Mouse (Mus musculus) spleen, adult 2 months (tissue): ENCODE data around the gene Ece1.

ENCODE experiments used
- CTCF ChIP-seq: fragments of 200-500 bp; IDR thresholded peaks from 2 replicates; pipeline ENCODE4 v1.5.1; 2011; ENCODE audit warnings: mild to moderate bottlenecking, inconsistent platforms; ENCODE audit not compliant: insufficient read depth, insufficient read length, insufficient replicate concordance; ENCODE audit errors: extremely low read depth
- POLR2A ChIP-seq: fragments of 200-500 bp; IDR thresholded peaks from 2 replicates; pipeline ENCODE4 v1.6.1; 2011; ENCODE audit warnings: low read depth, low read length, inconsistent platforms

GRCm38 (mm10) chr4:137960757-137961156 is 98.7 kb downstream of the Ece1 start:
- TF ChIP-seq CTCF = no peak
- TF ChIP-seq POLR2A = no peak
